Comparison of ENCODE assay signal across 7 mouse cellular contexts in the genomic region with DNA sequence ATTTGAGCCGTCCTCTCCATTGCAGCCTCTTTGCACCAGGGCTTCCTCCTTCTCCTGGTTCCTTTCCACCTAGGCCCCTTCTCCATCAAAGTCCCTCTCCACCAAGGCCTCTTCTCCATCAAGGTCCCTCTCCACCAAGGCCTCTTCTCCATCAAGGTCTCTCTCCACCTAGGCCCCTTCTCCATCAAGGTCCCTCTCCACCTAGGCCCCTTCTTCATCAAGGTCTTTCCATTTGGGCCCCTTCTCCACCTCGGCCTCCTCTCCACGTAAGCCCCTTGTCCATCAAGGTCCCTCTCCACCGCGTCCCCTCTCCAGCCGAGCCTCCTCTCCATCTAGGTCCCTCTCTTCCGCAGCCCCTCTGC. TPM values are rescaled to one million over a fixed set of nuclear protein-coding genes. Genes with fewer than 3 reads are reported as not detected.
DNase-seq lines count a peak whose midpoint lies in the region; ATAC-seq and TF ChIP-seq lines count a peak whose summit lies in the region.

No protein-coding gene starts in this region.

- WGBS in lung, embryonic 14.5 days, result 7% methylated on average over 7 of the region's 7 CpGs
- 9% methylated on average over 7 of the region's 7 CpGs for WGBS in embryonic facial prominence, embryonic 13.5 days
- WGBS in intestine, postnatal 0 days, result 12% methylated on average over 7 of the region's 7 CpGs
- WGBS in olfactory bulb, adult 2 months, result 3% methylated on average over 7 of the region's 7 CpGs

- no peak for DNase-seq in lung, embryonic 14.5 days
- no peak for DNase-seq in lung, postnatal 36 days
- no peak for DNase-seq in urinary bladder, postnatal 14 days (ENCODE audit: low spot score)
- no peak for DNase-seq in right cerebral cortex, postnatal 25 days

- peak overlapping the region; percentile 96 for H3K4me2 ChIP-seq in lung, embryonic 14.5 days
- H3K4me2 ChIP-seq in embryonic facial prominence, embryonic 13.5 days, result peak overlapping the region; percentile 96
- peak overlapping the region; percentile 70 for H3K4me2 ChIP-seq in intestine, postnatal 0 days (replicated peaks; ENCODE audit: low read depth)

- H3K36me3 ChIP-seq in lung, embryonic 14.5 days (ENCODE audit: insufficient read depth), result no peaks in the 10 kb centered on the region
- H3K36me3 ChIP-seq in embryonic facial prominence, embryonic 13.5 days, result no peaks in the 10 kb centered on the region
- H3K36me3 ChIP-seq in intestine, postnatal 0 days (ENCODE audit: control insufficient read depth, insufficient read depth), result no peaks in the 10 kb centered on the region

- TF ChIP-seq CTCF in lung, embryonic 14.5 days (IDR thresholded peaks at IDR 0.05; ENCODE audit: low read depth), result no peak
- TF ChIP-seq CTCF in intestine, postnatal 0 days (IDR thresholded peaks at IDR 0.05; ENCODE audit: low read depth), result no peak
- TF ChIP-seq CTCF in olfactory bulb, adult 2 months (IDR thresholded peaks at IDR 0.05; ENCODE audit: insufficient read depth, low read depth, low read length), result no peak

- H3K9ac ChIP-seq in lung, embryonic 14.5 days, result peak overlapping the region; percentile 99
- peak overlapping the region; percentile 99 for H3K9ac ChIP-seq in embryonic facial prominence, embryonic 13.5 days
- H3K9ac ChIP-seq in intestine, postnatal 0 days (ENCODE audit: low read depth, low read length), result peak overlapping the region; percentile 95

- TF ChIP-seq POLR2A in olfactory bulb, adult 2 months (IDR thresholded peaks at IDR 0.05; ENCODE audit: insufficient read depth, low read depth, low read length), result peak; percentile 7; the same call in 1 of the 2 replicates

- H3K4me1 ChIP-seq in lung, embryonic 14.5 days (ENCODE audit: insufficient read depth), result peaks cover 15% of the 10 kb centered on the region
- H3K4me1 ChIP-seq in embryonic facial prominence, embryonic 13.5 days, result peaks cover 41% of the 10 kb centered on the region
- peaks cover 23% of the 10 kb centered on the region for H3K4me1 ChIP-seq in intestine, postnatal 0 days (replicated peaks; ENCODE audit: control insufficient read depth, insufficient read depth, low read length)
- peaks cover 25% of the 10 kb centered on the region for H3K4me1 ChIP-seq in olfactory bulb, adult 2 months (ENCODE audit: control insufficient read depth, insufficient read depth, low read length)

- H3K9me3 ChIP-seq in lung, embryonic 14.5 days (ENCODE audit: low read depth, low read length), result no peaks in the 10 kb centered on the region
- H3K9me3 ChIP-seq in embryonic facial prominence, embryonic 13.5 days, result no peaks in the 10 kb centered on the region
- H3K9me3 ChIP-seq in intestine, postnatal 0 days (ENCODE audit: control insufficient read depth), result no peaks in the 10 kb centered on the region

- peak overlapping the region; percentile 86 for H3K4me3 ChIP-seq in lung, embryonic 14.5 days (ENCODE audit: low read depth, low read length)
- H3K4me3 ChIP-seq in embryonic facial prominence, embryonic 13.5 days, result peak overlapping the region; percentile 88
- H3K4me3 ChIP-seq in intestine, postnatal 0 days (ENCODE audit: low read depth, low read length), result peak overlapping the region; percentile 67
- H3K4me3 ChIP-seq in olfactory bulb, adult 2 months (ENCODE audit: insufficient read depth, low read depth, low read length), result peak overlapping the region; percentile 53

- no peaks in the 10 kb centered on the region for H3K27me3 ChIP-seq in lung, embryonic 14.5 days (ENCODE audit: insufficient read depth, low read length)
- H3K27me3 ChIP-seq in embryonic facial prominence, embryonic 13.5 days, result no peaks in the 10 kb centered on the region
- no peaks in the 10 kb centered on the region for H3K27me3 ChIP-seq in intestine, postnatal 0 days (replicated peaks; ENCODE audit: control insufficient read depth, insufficient read depth, low read length)

- peak overlapping the region; percentile 99 for H3K27ac ChIP-seq in lung, embryonic 14.5 days (ENCODE audit: low read depth)
- peak overlapping the region; percentile 99 for H3K27ac ChIP-seq in embryonic facial prominence, embryonic 13.5 days
- H3K27ac ChIP-seq in intestine, postnatal 0 days (ENCODE audit: low read depth, low read length), result peak overlapping the region; percentile 94
- H3K27ac ChIP-seq in olfactory bulb, adult 2 months (ENCODE audit: insufficient read depth, low read depth, low read length), result peak overlapping the region; percentile 89

- peak; percentile 79; the same call in 1 of the 2 replicates for ATAC-seq in lung, embryonic 14.5 days (ENCODE audit: insufficient read depth)
- no peak for ATAC-seq in embryonic facial prominence, embryonic 13.5 days (ENCODE audit: insufficient number of reproducible peaks, insufficient read depth, low FRiP score, low TSS enrichment, low read depth)
- ATAC-seq in intestine, postnatal 0 days, result no peak

RNA-seq across cellular contexts. Expression of a gene that starts 0.3 kb away (rescaled TPM):
- 69.0 and 76.8 TPM in 2 replicates for polyA plus RNA-seq in lung, embryonic 14.5 days (2014; fragmentation: Nextera tagmentation; extraction: Ambion mirVana)
- polyA plus RNA-seq in embryonic facial prominence, embryonic 13.5 days (2015; fragmentation: Nextera tagmentation; extraction: Ambion mirVana), result 44.8 and 57.7 TPM in 2 replicates
- 17.7 and 18.9 TPM in 2 replicates for polyA plus RNA-seq in intestine, postnatal 0 days (2015; fragmentation: Nextera tagmentation; extraction: Ambion mirVana)
- 70.7 and 86.2 TPM in 2 replicates for polyA plus RNA-seq in olfactory bulb, adult 2 months (2012; ENCODE audit: insufficient read depth, insufficient read length, low replicate concordance, missing spikeins)

RNA-seq across cellular contexts. Expression of a gene that starts 55.2 kb away (rescaled TPM):
- 2.5 and 3.9 TPM in 2 replicates for polyA plus RNA-seq in lung, embryonic 14.5 days (2014; fragmentation: Nextera tagmentation; extraction: Ambion mirVana)
- 5.7 and 6.2 TPM in 2 replicates for polyA plus RNA-seq in embryonic facial prominence, embryonic 13.5 days (2015; fragmentation: Nextera tagmentation; extraction: Ambion mirVana)
- 3.1 and 3.8 TPM in 2 replicates for polyA plus RNA-seq in intestine, postnatal 0 days (2015; fragmentation: Nextera tagmentation; extraction: Ambion mirVana)
- polyA plus RNA-seq in olfactory bulb, adult 2 months (2012; ENCODE audit: insufficient read depth, insufficient read length, low replicate concordance, missing spikeins), result not detected in 2 replicates
